Mouse (Mus musculus) G1E (cell line): ENCODE data around the gene Klhl29.

ENCODE experiments used
- CTCF ChIP-seq: IDR thresholded peaks from 2 replicates; pipeline ENCODE4 v1.5.1; 2012; ENCODE audit warnings: low read depth, low read length, inconsistent platforms, mixed read lengths
- GATA1 ChIP-seq: IDR thresholded peaks from 2 replicates; pipeline ENCODE4 v1.6.1; 2012; ENCODE audit warnings: borderline replicate concordance, low read length, inconsistent platforms, mixed read lengths
- POLR2AphosphoS5 ChIP-seq: IDR thresholded peaks from 2 replicates; pipeline ENCODE4 v1.6.1; 2012; ENCODE audit warnings: low read depth, low read length, inconsistent platforms; ENCODE audit not compliant: insufficient replicate concordance
- TAL1 ChIP-seq: conservative IDR thresholded peaks from 2 replicates; pipeline ENCODE4 v1.6.1; 2012; ENCODE audit warnings: low read depth, low read length, inconsistent platforms, mixed read lengths

GRCm38 (mm10) chr12:5307923-5308322, 67.6 kb downstream of the Klhl29 start:
- TF ChIP-seq CTCF (no peak), GATA1 (no peak), POLR2AphosphoS5 (no peak), TAL1 (no peak)
